Mouse (Mus musculus): ENCODE measurements around the gene Tada3. TPM values are rescaled to one million over a fixed set of nuclear protein-coding genes. Genes with fewer than 3 reads are reported as not detected.

Tada3 gene
- 21.3 TPM for polyA plus RNA-seq (2017; shearing (Covaris generic))

GRCm38 (mm10) chr6:113377496-113378385 lies at the start of gene Tada3, which contains the start of gene Arpc4:
Gene Tada3 (minus strand): TSS chr6:113377883.
Gene Arpc4 (plus strand): TSS chr6:113378115.

GRCm38 (mm10) chr6:113419199-113419587 lies 41.5 kb upstream of the Tada3 start, which contains the start of gene Rpusd3:
Gene Rpusd3 (minus strand): TSS chr6:113419340.

GRCm38 (mm10) chr6:113388960-113389359 lies 11.3 kb upstream of the Tada3 start, which contains the start of gene Ttll3:
Gene Ttll3 (plus strand): TSS chr6:113389260.

GRCm38 (mm10) chr6:113343177-113344092 lies 34.2 kb downstream of the Tada3 start, which contains the start of gene Camk1:
Gene Camk1 (minus strand): TSS chr6:113343984.

GRCm38 (mm10) chr6:113326533-113327315 lies 51.0 kb downstream of the Tada3 start, which contains the start of gene Ogg1:
Gene Ogg1 (plus strand): TSS chr6:113326972.

Other genes starting within 250 kb of the Tada3 start
- gene Lhfpl4, start 182.5 kb downstream of the Tada3 start, polyA plus RNA-seq (2017; shearing (Covaris generic)), result 0.63 TPM
- 71.1 TPM for gene Mtmr14, start 140.0 kb downstream of the Tada3 start, polyA plus RNA-seq (2017; shearing (Covaris generic))
- 0.32 TPM for gene Cpne9, start 95.6 kb downstream of the Tada3 start, polyA plus RNA-seq (2017; shearing (Covaris generic))
- 55.5 TPM for gene Brpf1, start 70.7 kb downstream of the Tada3 start, polyA plus RNA-seq (2017; shearing (Covaris generic))
- 3.8 TPM for gene Ogg1, start 50.9 kb downstream of the Tada3 start, polyA plus RNA-seq (2017; shearing (Covaris generic))
- 0.37 TPM for gene Camk1, start 33.9 kb downstream of the Tada3 start, polyA plus RNA-seq (2017; shearing (Covaris generic))
- gene Arpc4, start 232 bp upstream of the Tada3 start, polyA plus RNA-seq (2017; shearing (Covaris generic)), result 386 TPM
- gene Ttll3, start 11.4 kb upstream of the Tada3 start, polyA plus RNA-seq (2017; shearing (Covaris generic)), result 10.7 TPM
- gene Rpusd3, start 41.5 kb upstream of the Tada3 start, polyA plus RNA-seq (2017; shearing (Covaris generic)), result 11.3 TPM
- not detected for gene Cidec, start 57.9 kb upstream of the Tada3 start, polyA plus RNA-seq (2017; shearing (Covaris generic))
- gene Jagn1, start 64.7 kb upstream of the Tada3 start, polyA plus RNA-seq (2017; shearing (Covaris generic)), result 24.7 TPM
- gene Il17re, start 80.6 kb upstream of the Tada3 start, polyA plus RNA-seq (2017; shearing (Covaris generic)), result 1.3 TPM
- gene Il17rc, start 93.5 kb upstream of the Tada3 start, polyA plus RNA-seq (2017; shearing (Covaris generic)), result 0.28 TPM
- 4.1 TPM for gene Creld1, start 105.4 kb upstream of the Tada3 start, polyA plus RNA-seq (2017; shearing (Covaris generic))
- not detected for gene Prrt3, start 124.0 kb upstream of the Tada3 start, polyA plus RNA-seq (2017; shearing (Covaris generic))
- 93.5 TPM for gene Emc3, start 153.8 kb upstream of the Tada3 start, polyA plus RNA-seq (2017; shearing (Covaris generic))
- gene Fancd2, start 153.8 kb upstream of the Tada3 start, polyA plus RNA-seq (2017; shearing (Covaris generic)), result 1.3 TPM
- gene Fancd2os, start 222.8 kb upstream of the Tada3 start, polyA plus RNA-seq (2017; shearing (Covaris generic)), result not detected
- 134 TPM for gene Brk1, start 226.9 kb upstream of the Tada3 start, polyA plus RNA-seq (2017; shearing (Covaris generic))
- gene Vhl, start 246.1 kb upstream of the Tada3 start, polyA plus RNA-seq (2017; shearing (Covaris generic)), result 26.7 TPM